In the genomic region with DNA sequence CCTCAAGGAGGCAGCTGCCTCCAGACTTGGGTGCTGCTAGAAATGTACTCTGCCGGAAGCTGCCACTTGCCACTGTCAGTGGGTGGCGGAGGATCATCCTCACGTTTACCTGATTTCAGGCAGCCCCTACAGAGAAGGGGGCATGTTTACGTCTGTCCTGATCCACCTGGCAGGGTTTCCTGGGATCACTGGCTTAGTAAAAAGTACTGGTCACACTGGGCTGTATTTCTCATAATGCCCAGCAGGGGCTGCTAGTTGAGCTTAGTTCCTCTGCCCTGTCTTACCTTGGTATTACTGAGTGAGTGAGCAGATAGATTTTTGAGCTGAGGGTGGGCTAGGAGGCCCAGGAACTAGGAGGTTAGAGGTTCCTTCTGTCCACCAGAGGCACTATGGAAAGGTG, we compare ENCODE assay signal across 8 mouse cellular contexts. TPM values are rescaled to one million over a fixed set of nuclear protein-coding genes. Genes with fewer than 3 reads are reported as not detected.
DNase-seq lines count a peak whose midpoint lies in the region; ATAC-seq and TF ChIP-seq lines count a peak whose summit lies in the region.

No protein-coding gene starts in this region.

- H3K36me3 ChIP-seq in heart, embryonic 11.5 days (ENCODE audit: control insufficient read depth, insufficient read depth, low read length), result peaks cover 2% of the 10 kb centered on the region; the same call in 1 of the 2 replicates
- no peaks in the 10 kb centered on the region for H3K36me3 ChIP-seq in thymus, adult 2 months (ENCODE audit: control insufficient read depth, insufficient read depth, low read length)
- no peaks in the 10 kb centered on the region for H3K36me3 ChIP-seq in hindbrain, embryonic 16.5 days (ENCODE audit: control insufficient read depth, insufficient read depth, low read length)

- WGBS in heart, embryonic 11.5 days (ENCODE audit: insufficient replicate concordance), result 57% methylated on average over 4 of the region's 4 CpGs
- WGBS in thymus, adult 2 months, result 87% methylated on average over 4 of the region's 4 CpGs
- 73% methylated on average over 4 of the region's 4 CpGs for WGBS in hindbrain, embryonic 16.5 days

- no peak overlapping the region for H3K9ac ChIP-seq in heart, embryonic 11.5 days (ENCODE audit: low read depth, low read length)
- no peak overlapping the region for H3K9ac ChIP-seq in hindbrain, embryonic 16.5 days (ENCODE audit: low read depth, low read length)

- H3K4me2 ChIP-seq in heart, embryonic 11.5 days, result no peak overlapping the region
- no peak overlapping the region for H3K4me2 ChIP-seq in hindbrain, embryonic 16.5 days (ENCODE audit: low read length)

- peaks cover 11% of the 10 kb centered on the region for H3K4me1 ChIP-seq in heart, embryonic 11.5 days (ENCODE audit: control insufficient read depth, insufficient read depth, low read length)
- peaks cover 21% of the 10 kb centered on the region for H3K4me1 ChIP-seq in thymus, adult 2 months (replicated peaks; ENCODE audit: control insufficient read depth, insufficient read depth, low read length)
- peaks cover 11% of the 10 kb centered on the region for H3K4me1 ChIP-seq in hindbrain, embryonic 16.5 days (ENCODE audit: control insufficient read depth, insufficient read depth, low read depth, low read length)

- H3K27me3 ChIP-seq in heart, embryonic 11.5 days (ENCODE audit: control insufficient read depth, insufficient read depth, low read length), result peaks cover 2% of the 10 kb centered on the region; the same call in 1 of the 2 replicates
- H3K27me3 ChIP-seq in thymus, adult 2 months (ENCODE audit: control insufficient read depth, insufficient read depth, low read length), result no peaks in the 10 kb centered on the region
- H3K27me3 ChIP-seq in hindbrain, embryonic 16.5 days (replicated peaks; ENCODE audit: control insufficient read depth, insufficient read depth, low read length), result peaks cover 5% of the 10 kb centered on the region; the same call in 1 of the 2 replicates

- H3K27ac ChIP-seq in heart, embryonic 11.5 days (ENCODE audit: low read depth, low read length), result no peak overlapping the region
- H3K27ac ChIP-seq in thymus, adult 2 months (ENCODE audit: control insufficient read depth, insufficient read depth, low read length), result no peak overlapping the region
- H3K27ac ChIP-seq in hindbrain, embryonic 16.5 days (ENCODE audit: low read depth, low read length), result no peak overlapping the region

- peak; percentile 37; the same call in 1 of the 2 replicates for TF ChIP-seq CTCF in thymus, adult 2 months (IDR thresholded peaks at IDR 0.05; ENCODE audit: borderline replicate concordance, control insufficient read depth, extremely low read depth, insufficient read depth, low read length, poor library complexity)

- H3K9me3 ChIP-seq in heart, embryonic 11.5 days (replicated peaks; ENCODE audit: control insufficient read depth, low read length), result no peaks in the 10 kb centered on the region
- H3K9me3 ChIP-seq in hindbrain, embryonic 16.5 days (ENCODE audit: control insufficient read depth, low read length), result no peaks in the 10 kb centered on the region

- DNase-seq in heart, adult 18-20 months, result peak; percentile 63 to 75
- peak; percentile 34 for DNase-seq in thymus, adult 2 months
- DNase-seq in thymus, adult 18-20 months, result no peak
- DNase-seq in cerebellum, adult 9-10 months, result peak; percentile 77
- DNase-seq in naive thymus-derived CD4-positive, alpha-beta T cell, adult 2 months (ENCODE audit: low read depth), result peak; percentile 70

- no peak for TF ChIP-seq POLR2A in thymus, adult 2 months (IDR thresholded peaks at IDR 0.05; ENCODE audit: control insufficient read depth, extremely low read depth, insufficient read depth, low read length, poor library complexity)

- ATAC-seq in heart, embryonic 11.5 days (replicated peaks; ENCODE audit: insufficient number of reproducible peaks, low FRiP score, low TSS enrichment), result no peak
- ATAC-seq in hindbrain, embryonic 16.5 days, result peak; percentile 43
- no peak for ATAC-seq in erythroid progenitor cell, adult 5-6 weeks (replicated peaks; ENCODE audit: low FRiP score, poor library complexity, severe bottlenecking)

- H3K4me3 ChIP-seq in heart, embryonic 11.5 days (ENCODE audit: low read depth, low read length), result no peak overlapping the region
- H3K4me3 ChIP-seq in thymus, adult 2 months (ENCODE audit: control insufficient read depth, insufficient read depth, low read length), result no peak overlapping the region
- H3K4me3 ChIP-seq in hindbrain, embryonic 16.5 days (ENCODE audit: low read length), result no peak overlapping the region

RNA-seq across cellular contexts. Expression of gene Sapcd2, which starts 4.5 kb away (rescaled TPM):
- not detected for total RNA-seq in heart, adult 18-20 months (2021)
- polyA plus RNA-seq in heart, embryonic 11.5 days (2014; fragmentation: Nextera tagmentation; extraction: Ambion mirVana), result 16.0 and 18.2 TPM in 2 replicates
- 29.7 and 45.2 TPM in 2 replicates for polyA plus RNA-seq in thymus, adult 2 months (2012; rRNA removed)
- 15.7 and 17.2 TPM in 2 replicates for polyA plus RNA-seq in hindbrain, embryonic 16.5 days (2015; fragmentation: Nextera tagmentation; extraction: Ambion mirVana)
- 5.9 and 10.1 TPM in 2 replicates for total RNA-seq in erythroid progenitor cell, adult 5-6 weeks (2015; ENCODE audit: low replicate concordance)
- 7.8 and 9.6 TPM in 2 replicates for total RNA-seq in erythroid progenitor cell, adult 5-6 weeks (2017; ENCODE audit: low replicate concordance)

RNA-seq across cellular contexts. Expression of gene Uap1l1, which starts 11.1 kb away (rescaled TPM):
- 10 to 100 TPM; 10.3 to 11.8 TPM for total RNA-seq in heart, adult 18-20 months (2021)
- 10.8 and 11.2 TPM in 2 replicates for polyA plus RNA-seq in heart, embryonic 11.5 days (2014; fragmentation: Nextera tagmentation; extraction: Ambion mirVana)
- 23.0 and 24.4 TPM in 2 replicates for polyA plus RNA-seq in thymus, adult 2 months (2012; rRNA removed)
- 8.8 and 10.9 TPM in 2 replicates for polyA plus RNA-seq in hindbrain, embryonic 16.5 days (2015; fragmentation: Nextera tagmentation; extraction: Ambion mirVana)
- total RNA-seq in erythroid progenitor cell, adult 5-6 weeks (2015; ENCODE audit: low replicate concordance), result 8.8 and 13.3 TPM in 2 replicates
- total RNA-seq in erythroid progenitor cell, adult 5-6 weeks (2017; ENCODE audit: low replicate concordance), result 0.30 and 2.7 TPM in 2 replicates

RNA-seq across cellular contexts. Expression of gene Entpd2, which starts 19.1 kb away (rescaled TPM):
- 10 to 100 TPM; 13.7 to 14.5 TPM for total RNA-seq in heart, adult 18-20 months (2021)
- polyA plus RNA-seq in heart, embryonic 11.5 days (2014; fragmentation: Nextera tagmentation; extraction: Ambion mirVana), result 0.18 and 0.20 TPM in 2 replicates
- polyA plus RNA-seq in thymus, adult 2 months (2012; rRNA removed), result 11.7 and 14.0 TPM in 2 replicates
- polyA plus RNA-seq in hindbrain, embryonic 16.5 days (2015; fragmentation: Nextera tagmentation; extraction: Ambion mirVana), result 6.7 and 7.4 TPM in 2 replicates
- total RNA-seq in erythroid progenitor cell, adult 5-6 weeks (2015; ENCODE audit: low replicate concordance), result not detected in 2 replicates
- total RNA-seq in erythroid progenitor cell, adult 5-6 weeks (2017; ENCODE audit: low replicate concordance), result not detected in 2 replicates

RNA-seq across cellular contexts. Expression of gene Dpp7, which starts 20.4 kb away (rescaled TPM):
- 1 to 10 TPM; 5.9 to 7.0 TPM for total RNA-seq in heart, adult 18-20 months (2021)
- polyA plus RNA-seq in heart, embryonic 11.5 days (2014; fragmentation: Nextera tagmentation; extraction: Ambion mirVana), result 13.1 and 14.0 TPM in 2 replicates
- 24.5 and 25.6 TPM in 2 replicates for polyA plus RNA-seq in thymus, adult 2 months (2012; rRNA removed)
- 26.4 and 27.8 TPM in 2 replicates for polyA plus RNA-seq in hindbrain, embryonic 16.5 days (2015; fragmentation: Nextera tagmentation; extraction: Ambion mirVana)
- 4.7 TPM in 1 of 2 replicates, not detected in the other for total RNA-seq in erythroid progenitor cell, adult 5-6 weeks (2015; ENCODE audit: low replicate concordance)
- 0.68 and 6.2 TPM in 2 replicates for total RNA-seq in erythroid progenitor cell, adult 5-6 weeks (2017; ENCODE audit: low replicate concordance)

RNA-seq across cellular contexts. Expression of gene Npdc1, which starts 22.6 kb away (rescaled TPM):
- total RNA-seq in heart, adult 18-20 months (2021), result 10 to 100 TPM; 25.7 to 27.9 TPM
- 16.8 and 18.9 TPM in 2 replicates for polyA plus RNA-seq in heart, embryonic 11.5 days (2014; fragmentation: Nextera tagmentation; extraction: Ambion mirVana)
- 28.4 and 30.8 TPM in 2 replicates for polyA plus RNA-seq in thymus, adult 2 months (2012; rRNA removed)
- polyA plus RNA-seq in hindbrain, embryonic 16.5 days (2015; fragmentation: Nextera tagmentation; extraction: Ambion mirVana), result 481 and 505 TPM in 2 replicates
- total RNA-seq in erythroid progenitor cell, adult 5-6 weeks (2015; ENCODE audit: low replicate concordance), result not detected in 2 replicates
- not detected in 2 replicates for total RNA-seq in erythroid progenitor cell, adult 5-6 weeks (2017; ENCODE audit: low replicate concordance)

Comparison
In these comparisons a context has a peak if more than half of its experiments do, and no peak if none do; other contexts are left out.
1. DNase-seq: peak in heart, adult 18-20 months (2 of 2), thymus, adult 2 months (single experiment), cerebellum, adult 9-10 months (single experiment) and naive thymus-derived CD4-positive, alpha-beta T cell, adult 2 months (single experiment); none in thymus, adult 18-20 months (0 of 2).